Comparison of ENCODE assay signal across 8 mouse cellular contexts in genomic region chr10:67058297-67058696, GRCm38 (mm10). TPM values are rescaled to one million over a fixed set of nuclear protein-coding genes. Genes with fewer than 3 reads are reported as not detected.
A peak's percentile ranks its signal among the peaks of the same experiment; 100 is the strongest.
DNase-seq lines count a peak whose midpoint lies in the region; ATAC-seq and TF ChIP-seq lines count a peak whose summit lies in the region.

No protein-coding gene starts in this region.

- no peak overlapping the region for H3K4me3 ChIP-seq in left cerebral cortex, adult 2 months
- no peak overlapping the region for H3K4me3 ChIP-seq in forebrain, embryonic 16.5 days (replicated peaks; ENCODE audit: low read length)
- H3K4me3 ChIP-seq in hindbrain, postnatal 0 days (ENCODE audit: low read length): no peak overlapping the region
- H3K4me3 ChIP-seq in stomach, embryonic 15.5 days (replicated peaks): no peak overlapping the region

- no peaks in the 10 kb centered on the region for H3K36me3 ChIP-seq in forebrain, embryonic 16.5 days (ENCODE audit: control insufficient read depth, insufficient read depth)
- no peaks in the 10 kb centered on the region for H3K36me3 ChIP-seq in hindbrain, postnatal 0 days (ENCODE audit: insufficient read depth, low read length)
- no peaks in the 10 kb centered on the region for H3K36me3 ChIP-seq in stomach, embryonic 15.5 days

- DNase-seq in left cerebral cortex, adult 2 months (ENCODE audit: extremely low spot score in 1 of 2, low spot score in 2 of 2): no peak
- DNase-seq in left cerebral cortex, adult 8-10 months (ENCODE audit: low spot score in 2 of 2): no peak
- DNase-seq in cerebellum, adult 11 months: peak; percentile 82
- DNase-seq in hindbrain, postnatal 0 days (ENCODE audit: low spot score): peak; percentile 81
- no peak for DNase-seq in spleen, adult 18-20 months

- peak overlapping the region; percentile 87; the same call in 1 of the 2 replicates for H3K27ac ChIP-seq in left cerebral cortex, adult 2 months
- peak overlapping the region; percentile 17 for H3K27ac ChIP-seq in forebrain, embryonic 16.5 days (ENCODE audit: low read length)
- peak overlapping the region; percentile 69 for H3K27ac ChIP-seq in hindbrain, postnatal 0 days
- H3K27ac ChIP-seq in stomach, embryonic 15.5 days: peak overlapping the region; percentile 33; the same call in 1 of the 2 replicates

- WGBS in forebrain, embryonic 16.5 days: 30% methylated on average over 7 of the region's 7 CpGs
- WGBS in hindbrain, postnatal 0 days: 24% methylated on average over 7 of the region's 7 CpGs
- 45% methylated on average over 7 of the region's 7 CpGs for WGBS in stomach, embryonic 15.5 days

- no peak for TF ChIP-seq CTCF in left cerebral cortex, adult 2 months (IDR thresholded peaks at IDR 0.05)
- no peak for TF ChIP-seq CTCF in hindbrain, postnatal 0 days (IDR thresholded peaks at IDR 0.05; ENCODE audit: low read depth)

- no peaks in the 10 kb centered on the region for H3K27me3 ChIP-seq in forebrain, embryonic 16.5 days (replicated peaks; ENCODE audit: control insufficient read depth, insufficient read depth, low read length)
- H3K27me3 ChIP-seq in hindbrain, postnatal 0 days (ENCODE audit: insufficient read depth, low read length): no peaks in the 10 kb centered on the region
- H3K27me3 ChIP-seq in stomach, embryonic 15.5 days (replicated peaks): no peaks in the 10 kb centered on the region

- ATAC-seq in forebrain, embryonic 16.5 days: peak; percentile 57
- peak; percentile 73 for ATAC-seq in hindbrain, postnatal 0 days
- ATAC-seq in stomach, embryonic 15.5 days (ENCODE audit: insufficient read depth, low FRiP score, low read depth): no peak
- ATAC-seq in megakaryocyte, adult 5-6 weeks (ENCODE audit: poor library complexity, severe bottlenecking): no peak

- H3K9me3 ChIP-seq in forebrain, embryonic 16.5 days (ENCODE audit: control insufficient read depth, low read length): no peaks in the 10 kb centered on the region
- H3K9me3 ChIP-seq in hindbrain, postnatal 0 days (ENCODE audit: low read length): no peaks in the 10 kb centered on the region
- no peaks in the 10 kb centered on the region for H3K9me3 ChIP-seq in stomach, embryonic 15.5 days

- intact Hi-C loops in left cerebral cortex, adult 2 months (cut with DNase I): loop anchor here (5.0 kb wide), 1 partner anchor 39 kb away; the partner anchor contains the start of genes Jmjd1c and Reep3

- H3K4me1 ChIP-seq in forebrain, embryonic 16.5 days (replicated peaks; ENCODE audit: control insufficient read depth, insufficient read depth, low read length): peaks cover 44% of the 10 kb centered on the region
- H3K4me1 ChIP-seq in hindbrain, postnatal 0 days (ENCODE audit: insufficient read depth, low read length): peaks cover 6% of the 10 kb centered on the region; the same call in 1 of the 2 replicates
- H3K4me1 ChIP-seq in stomach, embryonic 15.5 days: peaks cover 15% of the 10 kb centered on the region

- H3K4me2 ChIP-seq in forebrain, embryonic 16.5 days (ENCODE audit: low read length): 0 out of 2 replicates have a peak overlapping the region, but pooled peaks have one; percentile 5
- H3K4me2 ChIP-seq in hindbrain, postnatal 0 days (ENCODE audit: low read depth, low read length): no peak overlapping the region
- H3K4me2 ChIP-seq in stomach, embryonic 15.5 days: no peak overlapping the region

- H3K9ac ChIP-seq in forebrain, embryonic 16.5 days (replicated peaks; ENCODE audit: low read depth, low read length): no peak overlapping the region
- H3K9ac ChIP-seq in hindbrain, postnatal 0 days (replicated peaks; ENCODE audit: low read length): no peak overlapping the region
- H3K9ac ChIP-seq in stomach, embryonic 15.5 days: no peak overlapping the region

RNA-seq across cellular contexts. Expression of gene Jmjd1c, which starts 37.6 kb away (rescaled TPM):
- 100 to 1,000 TPM in 1 of 2 experiments, 10 to 100 TPM in 1; 86.3 to 102 TPM for total RNA-seq in left cerebral cortex, adult 2 months (2021)
- 10 to 100 TPM; 78.0 to 83.1 (median 80.7) TPM for total RNA-seq in left cerebral cortex, adult 8-10 months (2022)
- polyA plus RNA-seq in forebrain, embryonic 16.5 days (2015; fragmentation: Nextera tagmentation; extraction: Ambion mirVana): 51.8 and 55.2 TPM in 2 replicates
- 53.7 and 54.1 TPM in 2 replicates for total RNA-seq in hindbrain, postnatal 0 days (2014; rRNA removed)
- 45.4 and 45.6 TPM in 2 replicates for polyA plus RNA-seq in hindbrain, postnatal 0 days (2015; fragmentation: Nextera tagmentation; extraction: Ambion mirVana)
- 39.6 and 40.3 TPM in 2 replicates for polyA plus RNA-seq in stomach, embryonic 15.5 days (2015; fragmentation: Nextera tagmentation; extraction: Ambion mirVana)
- total RNA-seq in megakaryocyte, adult 5-6 weeks (2015): 96.1 and 96.7 TPM in 2 replicates
- 69.0 and 91.8 TPM in 2 replicates for total RNA-seq in megakaryocyte, adult 5-6 weeks (2017)

RNA-seq across cellular contexts. Expression of gene Reep3, which starts 38.4 kb away (rescaled TPM):
- total RNA-seq in left cerebral cortex, adult 2 months (2021): 10 to 100 TPM; 16.6 to 17.8 TPM
- 10 to 100 TPM; 20.1 to 23.5 (median 21.3) TPM for total RNA-seq in left cerebral cortex, adult 8-10 months (2022)
- polyA plus RNA-seq in forebrain, embryonic 16.5 days (2015; fragmentation: Nextera tagmentation; extraction: Ambion mirVana): 34.9 and 39.3 TPM in 2 replicates
- 33.9 and 35.5 TPM in 2 replicates for total RNA-seq in hindbrain, postnatal 0 days (2014; rRNA removed)
- 36.2 and 37.5 TPM in 2 replicates for polyA plus RNA-seq in hindbrain, postnatal 0 days (2015; fragmentation: Nextera tagmentation; extraction: Ambion mirVana)
- polyA plus RNA-seq in stomach, embryonic 15.5 days (2015; fragmentation: Nextera tagmentation; extraction: Ambion mirVana): 44.3 and 47.6 TPM in 2 replicates
- total RNA-seq in megakaryocyte, adult 5-6 weeks (2015): 84.2 and 101 TPM in 2 replicates
- total RNA-seq in megakaryocyte, adult 5-6 weeks (2017): 46.7 and 59.2 TPM in 2 replicates

Comparison
In these comparisons a context has a peak if more than half of its experiments do, and no peak if none do; other contexts are left out.
1. DNase-seq: peak in cerebellum, adult 11 months (single experiment) and hindbrain, postnatal 0 days (single experiment); none in left cerebral cortex, adult 2 months (0 of 2), left cerebral cortex, adult 8-10 months (0 of 2) and spleen, adult 18-20 months (0 of 2).
2. H3K27ac ChIP-seq: peak in every context shown above with its lines; median percentile 87 in left cerebral cortex, adult 2 months; 69 in hindbrain, postnatal 0 days; 33 in stomach, embryonic 15.5 days; 17 in forebrain, embryonic 16.5 days.
3. ATAC-seq: peak in forebrain, embryonic 16.5 days (single experiment) and hindbrain, postnatal 0 days (single experiment); none in stomach, embryonic 15.5 days (single experiment) and megakaryocyte, adult 5-6 weeks (single experiment).